Mouse (Mus musculus): ENCODE results near the gene Jak2. TPM values are rescaled to one million over a fixed set of nuclear protein-coding genes. Genes with fewer than 3 reads are reported as not detected.
A peak's percentile ranks its signal among the peaks of the same experiment; 100 is the strongest.

Gene Jak2
- total and polyA plus RNA-seq, 2 experiments from 2014 or later, result 13.2 to 52.5 TPM

DNA sequence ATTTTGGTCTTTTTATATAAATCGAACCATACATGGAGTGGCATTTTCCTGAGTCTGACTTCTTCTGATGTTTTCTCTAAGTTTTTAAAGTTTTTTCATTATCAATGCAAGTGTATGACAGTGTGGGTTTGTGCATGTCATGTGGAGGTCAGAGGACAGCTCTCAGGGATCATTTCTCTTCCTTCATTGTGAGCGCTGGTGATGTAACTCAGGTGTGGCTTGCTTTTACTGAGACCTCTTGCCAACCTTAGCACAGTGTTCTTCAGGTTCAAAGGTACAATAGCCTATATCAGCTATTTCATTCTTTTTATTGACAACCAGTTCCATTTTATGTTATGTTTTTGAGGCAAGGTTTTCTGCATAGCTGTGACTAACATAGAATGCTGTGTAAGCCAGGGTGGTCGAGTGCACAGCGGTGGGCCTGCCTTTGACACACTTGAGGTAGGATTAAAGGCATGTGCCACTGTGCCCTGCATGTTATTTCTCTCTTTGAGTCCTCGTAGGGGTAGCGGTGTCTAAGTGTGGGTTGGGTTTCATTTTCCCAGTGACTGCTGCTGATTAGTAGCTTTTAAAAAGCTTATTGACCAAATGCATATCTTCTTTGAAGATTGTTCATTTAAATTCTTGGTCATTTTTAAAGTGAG lies 27.4 kb downstream of the Jak2 start:
- 82% methylated on average over 6 of the region's 6 CpGs for WGBS
- no peaks in the 10 kb centered on the region for H3K27me3 ChIP-seq (ENCODE audit: insufficient read depth, low read length)

DNA sequence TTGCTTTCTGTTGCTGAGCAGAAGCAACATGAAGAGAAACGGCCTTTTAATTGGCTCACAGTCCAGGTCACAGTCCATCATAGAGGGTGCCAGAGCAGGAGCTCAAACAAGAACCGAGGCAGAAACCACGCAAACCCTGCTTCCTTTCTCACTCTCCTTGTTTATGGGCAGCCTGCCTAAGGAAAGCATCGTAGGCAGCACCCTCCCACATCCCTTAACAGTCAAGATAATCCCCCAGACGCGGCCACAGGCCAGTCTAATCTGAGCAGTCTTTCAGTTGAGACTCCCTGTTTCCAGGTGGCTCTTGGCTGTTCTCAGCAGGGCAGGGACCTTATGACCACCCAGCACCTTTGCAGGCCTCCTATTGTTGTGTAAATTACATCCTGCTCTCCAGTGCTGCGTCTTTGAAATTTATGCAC lies 33.8 kb downstream of the Jak2 start:
- peaks cover 18% of the 10 kb centered on the region for H3K36me3 ChIP-seq (ENCODE audit: insufficient read depth)
- 10% methylated on average over 7 of the region's 7 CpGs for WGBS
- no peaks in the 10 kb centered on the region for H3K9me3 ChIP-seq (ENCODE audit: low read length)
- no peak overlapping the region for H3K4me2 ChIP-seq (ENCODE audit: low read depth)
- 0 out of 2 replicates have a peak overlapping the region, but pooled peaks have one; percentile 45 for H3K27ac ChIP-seq (ENCODE audit: low read depth, low read length)
- DNase-seq, result peak; percentile 26
- no peak overlapping the region for H3K9ac ChIP-seq
- no peak overlapping the region for H3K4me3 ChIP-seq (ENCODE audit: low read depth, low read length)
- H3K27me3 ChIP-seq (ENCODE audit: insufficient read depth, low read length), result no peaks in the 10 kb centered on the region
- no peaks in the 10 kb centered on the region for H3K4me1 ChIP-seq (ENCODE audit: insufficient read depth)
- ATAC-seq, result peak; percentile 29
- TF ChIP-seq CTCF (IDR thresholded peaks at IDR 0.05; ENCODE audit: low read depth), result no peak

More for the DNA sequence above, 27.4 kb downstream of the Jak2 start:
- Histone ChIP-seq H3K9ac (no peak overlapping the region), H3K9me3 (ENCODE audit: low read length) (no peaks in the 10 kb centered on the region), H3K4me2 (ENCODE audit: low read depth) (no peak overlapping the region), H3K27ac (ENCODE audit: low read depth, low read length) (no peak overlapping the region), H3K4me1 (ENCODE audit: insufficient read depth) (no peaks in the 10 kb centered on the region), H3K36me3 (ENCODE audit: insufficient read depth) (peaks cover 27% of the 10 kb centered on the region), H3K4me3 (ENCODE audit: low read depth, low read length) (no peak overlapping the region)
- TF ChIP-seq CTCF (IDR thresholded peaks at IDR 0.05; ENCODE audit: low read depth), result no peak
- DNase-seq (no peak), ATAC-seq (no peak)

DNA sequence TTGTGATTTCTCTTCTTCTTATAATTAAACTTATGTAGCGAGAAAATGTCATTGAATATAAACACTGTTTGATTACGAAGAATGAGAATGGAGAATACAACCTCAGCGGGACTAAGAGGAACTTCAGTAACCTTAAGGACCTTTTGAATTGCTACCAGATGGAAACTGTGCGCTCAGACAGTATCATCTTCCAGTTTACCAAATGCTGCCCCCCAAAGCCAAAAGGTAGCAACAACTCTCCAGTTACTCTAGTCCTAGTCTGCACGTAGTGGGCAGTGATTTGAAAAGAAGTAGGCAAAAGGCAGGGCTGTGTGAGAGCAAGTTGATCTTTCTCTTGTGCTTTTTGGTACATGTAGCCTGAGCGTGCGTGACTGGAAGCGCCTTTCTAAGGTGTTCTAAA lies 36.2 kb downstream of the Jak2 start:
- peaks cover 39% of the 10 kb centered on the region for H3K36me3 ChIP-seq (ENCODE audit: insufficient read depth)
- 74% methylated on average over 8 of the region's 8 CpGs for WGBS

DNA sequence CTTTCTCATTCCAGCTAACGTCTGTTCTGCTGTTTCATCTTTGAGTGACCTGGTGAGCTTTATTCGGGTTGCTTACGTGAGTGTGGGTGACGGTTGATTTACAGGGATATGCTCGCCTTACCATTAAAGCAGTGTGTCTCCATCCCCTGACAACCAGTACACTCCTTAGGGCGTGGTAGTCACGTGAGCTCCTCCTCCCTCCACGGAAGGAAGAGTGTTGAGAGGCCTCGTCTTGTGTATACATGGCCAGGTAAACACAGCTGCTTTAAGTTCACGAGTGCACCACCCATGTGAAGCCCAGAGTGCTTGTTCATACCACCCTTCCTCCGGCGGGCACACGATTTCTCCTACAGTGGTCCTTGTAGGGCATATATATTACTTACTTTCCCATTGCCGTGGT lies 39.9 kb downstream of the Jak2 start:
- Histone ChIP-seq H3K36me3 (ENCODE audit: insufficient read depth) (peaks cover 46% of the 10 kb centered on the region), H3K9me3 (ENCODE audit: low read length) (no peaks in the 10 kb centered on the region), H3K4me2 (ENCODE audit: low read depth) (no peak overlapping the region), H3K27ac (ENCODE audit: low read depth, low read length) (no peak overlapping the region), H3K27me3 (ENCODE audit: insufficient read depth, low read length) (no peaks in the 10 kb centered on the region), H3K9ac (no peak overlapping the region), H3K4me1 (ENCODE audit: insufficient read depth) (no peaks in the 10 kb centered on the region), H3K4me3 (ENCODE audit: low read depth, low read length) (no peak overlapping the region)
- 90% methylated on average over 14 of the region's 14 CpGs for WGBS
- no peak for TF ChIP-seq CTCF (IDR thresholded peaks at IDR 0.05; ENCODE audit: low read depth)
- DNase-seq, result no peak
- no peak for ATAC-seq

More for the DNA sequence above, 36.2 kb downstream of the Jak2 start:
- Histone ChIP-seq H3K4me2 (ENCODE audit: low read depth) (no peak overlapping the region), H3K4me3 (ENCODE audit: low read depth, low read length) (no peak overlapping the region), H3K9me3 (ENCODE audit: low read length) (no peaks in the 10 kb centered on the region), H3K27me3 (ENCODE audit: insufficient read depth, low read length) (no peaks in the 10 kb centered on the region), H3K4me1 (ENCODE audit: insufficient read depth) (no peaks in the 10 kb centered on the region), H3K27ac (ENCODE audit: low read depth, low read length) (no peak overlapping the region), H3K9ac (no peak overlapping the region)
- no peak for DNase-seq
- no peak for ATAC-seq
- peak; percentile 31; the same call in 1 of the 2 replicates for TF ChIP-seq CTCF (IDR thresholded peaks at IDR 0.05; ENCODE audit: low read depth)

DNA sequence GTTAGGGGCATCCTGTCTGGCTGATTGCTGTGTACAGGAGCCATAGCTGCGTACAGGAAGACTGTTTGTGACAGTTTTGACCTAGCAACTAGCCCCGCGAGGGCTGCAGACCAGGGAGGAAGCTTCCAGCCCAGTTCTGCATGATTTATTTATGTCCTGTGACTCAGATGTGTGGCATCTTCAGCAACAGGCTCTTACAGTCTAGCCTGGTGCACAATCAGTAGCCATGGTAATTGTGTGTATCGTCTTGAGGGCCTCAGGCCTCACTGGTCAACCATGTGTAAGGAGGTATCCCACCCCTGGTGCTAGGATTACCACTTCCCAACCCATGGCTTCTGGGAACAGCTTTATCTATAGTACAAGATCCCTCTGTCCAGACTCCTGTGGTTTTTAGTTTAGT lies 40.9 kb downstream of the Jak2 start:
- H3K9ac ChIP-seq, result no peak overlapping the region
- peaks cover 46% of the 10 kb centered on the region for H3K36me3 ChIP-seq (ENCODE audit: insufficient read depth)
- H3K4me1 ChIP-seq (ENCODE audit: insufficient read depth), result no peaks in the 10 kb centered on the region
- H3K27me3 ChIP-seq (ENCODE audit: insufficient read depth, low read length), result no peaks in the 10 kb centered on the region
- H3K9me3 ChIP-seq (ENCODE audit: low read length), result no peaks in the 10 kb centered on the region
- no peak overlapping the region for H3K27ac ChIP-seq (ENCODE audit: low read depth, low read length)
- no peak overlapping the region for H3K4me3 ChIP-seq (ENCODE audit: low read depth, low read length)
- TF ChIP-seq CTCF (IDR thresholded peaks at IDR 0.05; ENCODE audit: low read depth), result no peak
- no peak for ATAC-seq
- H3K4me2 ChIP-seq (ENCODE audit: low read depth), result no peak overlapping the region
- DNase-seq, result no peak
- WGBS, result 87% methylated on average over 4 of the region's 4 CpGs

DNA sequence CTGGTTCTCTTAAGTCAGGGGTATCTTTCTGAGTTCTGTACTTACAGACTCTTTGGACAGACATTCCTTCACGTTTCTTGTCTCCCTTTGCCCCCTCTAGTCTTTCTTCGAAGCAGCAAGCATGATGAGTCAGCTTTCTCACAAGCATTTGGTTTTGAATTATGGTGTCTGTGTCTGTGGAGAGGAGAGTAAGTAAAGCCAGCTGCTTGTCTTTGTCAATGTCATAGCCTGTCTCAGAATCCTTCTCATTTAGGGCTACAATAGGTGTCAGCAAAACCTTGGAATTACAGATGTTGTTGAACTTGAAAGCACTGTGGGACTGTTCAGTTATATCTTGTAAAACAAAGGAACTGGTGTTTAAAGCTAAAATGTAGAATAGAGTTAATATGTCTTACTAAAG lies 43.1 kb downstream of the Jak2 start:
- Histone ChIP-seq H3K9me3 (ENCODE audit: low read length) (no peaks in the 10 kb centered on the region), H3K4me2 (ENCODE audit: low read depth) (no peak overlapping the region), H3K9ac (no peak overlapping the region), H3K4me1 (ENCODE audit: insufficient read depth) (no peaks in the 10 kb centered on the region), H3K27ac (ENCODE audit: low read depth, low read length) (no peak overlapping the region), H3K4me3 (ENCODE audit: low read depth, low read length) (no peak overlapping the region), H3K27me3 (ENCODE audit: insufficient read depth, low read length) (no peaks in the 10 kb centered on the region), H3K36me3 (ENCODE audit: insufficient read depth) (peaks cover 56% of the 10 kb centered on the region)
- DNase-seq (no peak), ATAC-seq (no peak)
- WGBS, result 71% methylated on average over 2 of the region's 2 CpGs
- TF ChIP-seq CTCF (IDR thresholded peaks at IDR 0.05; ENCODE audit: low read depth), result no peak

DNA sequence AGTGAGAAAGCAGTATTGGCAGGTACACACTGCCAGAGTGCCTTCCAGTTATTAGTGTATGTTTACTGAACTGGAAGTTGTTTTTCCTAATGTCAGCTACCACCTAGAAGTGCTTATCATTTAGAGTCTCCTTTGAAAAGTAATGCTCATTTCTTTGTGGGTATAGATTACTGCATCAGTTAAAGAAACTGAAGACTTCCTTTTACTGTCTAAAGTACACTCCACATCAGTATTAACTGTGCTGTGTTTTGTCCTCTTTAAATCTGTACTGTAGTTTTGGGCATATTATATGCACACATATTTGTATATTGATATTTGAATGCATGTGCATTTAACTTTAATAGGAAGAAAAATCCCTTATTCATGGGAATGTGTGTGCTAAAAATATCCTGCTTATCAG lies 44.5 kb downstream of the Jak2 start:
- H3K4me1 ChIP-seq (ENCODE audit: insufficient read depth), result no peaks in the 10 kb centered on the region
- H3K36me3 ChIP-seq (ENCODE audit: insufficient read depth), result peaks cover 58% of the 10 kb centered on the region
- TF ChIP-seq CTCF (IDR thresholded peaks at IDR 0.05; ENCODE audit: low read depth), result no peak
- no peaks in the 10 kb centered on the region for H3K9me3 ChIP-seq (ENCODE audit: low read length)
- H3K4me3 ChIP-seq (ENCODE audit: low read depth, low read length), result no peak overlapping the region
- ATAC-seq (no peak), DNase-seq (no peak)
- H3K27ac ChIP-seq (ENCODE audit: low read depth, low read length), result no peak overlapping the region
- H3K9ac ChIP-seq, result no peak overlapping the region
- H3K27me3 ChIP-seq (ENCODE audit: insufficient read depth, low read length), result no peaks in the 10 kb centered on the region
- H3K4me2 ChIP-seq (ENCODE audit: low read depth), result no peak overlapping the region

Data from forebrain, postnatal 0 days (tissue).